Mouse (Mus musculus) heart, postnatal 0 days (tissue): ENCODE measurements at regions not wholly inside any gene's neighbourhood (a gene's known extent, or its start where the extent isn't known, plus 50 kb on each side); places are given as distances from the start of the nearest gene placed in this dataset.

Experiments
- ATAC-seq: fragments of 200-750 bp; cut with Nextera tagmentation; 2 replicates; pipeline ENCODE4 v1.8.0; 2017; ENCODE audit warnings: low read depth, moderate number of reproducible peaks, moderate library complexity; ENCODE audit not compliant: insufficient read depth
- DNase-seq: peaks from one replicate; pipeline ENCODE4 v3.0.0-alpha.2; 2016; ENCODE audit warnings: low spot score
- H3K27ac ChIP-seq: fragments of 300-500 bp; sonication (generic); 2 replicates; pipeline ENCODE4 v1.5.1; 2014; ENCODE audit warnings: low read depth, mild to moderate bottlenecking
- H3K27me3 ChIP-seq: fragments of 300-500 bp; sonication (generic); 2 replicates; pipeline ENCODE4 v1.6.1; 2014; ENCODE audit warnings: low read length, mixed read lengths; ENCODE audit not compliant: control insufficient read depth, insufficient read depth
- H3K36me3 ChIP-seq: fragments of 300-500 bp; sonication (generic); replicated peaks from 2 replicates; pipeline ENCODE4 v1.6.1; 2014; ENCODE audit warnings: low read length, mixed read lengths; ENCODE audit not compliant: control insufficient read depth, insufficient read depth
- H3K4me1 ChIP-seq: fragments of 300-500 bp; sonication (generic); 2 replicates; pipeline ENCODE4 v1.6.1; 2014; ENCODE audit warnings: antibody characterized with exemption; ENCODE audit not compliant: control insufficient read depth, insufficient read depth
- H3K4me2 ChIP-seq: fragments of 300-500 bp; sonication (generic); 2 replicates; pipeline ENCODE4 v1.6.1; 2014; ENCODE audit warnings: low read depth, mild to moderate bottlenecking, low read length, moderate library complexity
- H3K4me3 ChIP-seq: fragments of 300-500 bp; sonication (generic); 2 replicates; pipeline ENCODE4 v1.5.1; 2014; ENCODE audit warnings: low read depth, low read length
- H3K9ac ChIP-seq: fragments of 300-500 bp; sonication (generic); replicated peaks from 2 replicates; pipeline ENCODE4 v1.6.1; 2014; ENCODE audit warnings: low read depth, low read length, mixed read lengths
- H3K9me3 ChIP-seq: fragments of 300-500 bp; sonication (generic); replicated peaks from 2 replicates; pipeline ENCODE4 v1.6.1; 2016; ENCODE audit warnings: low read length; ENCODE audit not compliant: control insufficient read depth
- CTCF ChIP-seq: IDR thresholded peaks from 2 replicates; pipeline ENCODE4 v1.5.1; 2016; ENCODE audit warnings: antibody characterized with exemption, control low read depth, low read depth
- EP300 ChIP-seq: IDR thresholded peaks from 2 replicates; pipeline ENCODE4 v1.6.1; 2016; ENCODE audit warnings: antibody characterized with exemption, low read depth
- WGBS: fragments of 180-500 bp; shearing (Covaris S2); extraction: QIAGEN DNeasy Blood & Tissue Kit; methylation state at CpG from one replicate; pipeline ENCODE4 v1.1.7; 2014; 5-methylcytosine and 5-hydroxymethylcytosine counted together

DNA sequence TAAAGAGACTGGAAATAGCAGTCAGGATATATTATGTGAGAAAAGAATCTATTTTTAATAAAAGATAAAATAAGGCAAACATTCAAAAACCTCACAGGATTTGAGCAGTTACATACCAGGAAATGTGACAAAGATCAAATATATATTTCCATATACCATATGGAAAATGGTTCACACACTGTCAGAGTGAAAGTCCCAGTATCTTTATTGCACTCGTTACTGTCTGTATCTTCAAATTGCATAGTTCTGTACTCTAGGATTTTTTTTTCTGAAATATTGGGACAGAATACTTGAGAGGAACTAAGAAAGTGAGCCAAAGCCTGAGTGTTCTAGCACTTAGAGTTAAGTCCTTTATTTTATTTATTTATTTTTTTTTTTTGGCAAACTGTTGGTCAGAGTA lies 403.5 kb downstream of the Anxa1 start:
- Histone ChIP-seq H3K4me1 (no peaks in the 10 kb centered on the region), H3K9me3 (0 out of 2 replicates have a peak, but pooled peaks cover 2% of the 10 kb centered on the region), H3K4me2 (no peak overlapping the region), H3K4me3 (no peak overlapping the region), H3K36me3 (no peaks in the 10 kb centered on the region), H3K27me3 (no peaks in the 10 kb centered on the region), H3K27ac (no peak overlapping the region), H3K9ac (no peak overlapping the region)
- no peak for TF ChIP-seq CTCF
- TF ChIP-seq EP300, result no peak
- 67% methylated on average over 1 of the region's 1 CpGs for WGBS
- DNase-seq (no peak), ATAC-seq (no peak)

GRCm38 (mm10) chr19:19978816-19979215 lies 411.9 kb downstream of the Anxa1 start:
- WGBS, result 76% methylated on average over 6 of the region's 6 CpGs
- Histone ChIP-seq H3K36me3 (no peaks in the 10 kb centered on the region), H3K4me1 (no peaks in the 10 kb centered on the region), H3K27ac (no peak overlapping the region), H3K27me3 (no peaks in the 10 kb centered on the region), H3K4me2 (no peak overlapping the region), H3K9ac (no peak overlapping the region), H3K4me3 (no peak overlapping the region), H3K9me3 (0 out of 2 replicates have a peak, but pooled peaks cover 2% of the 10 kb centered on the region)
- DNase-seq (no peak), ATAC-seq (no peak)
- TF ChIP-seq EP300 (no peak), CTCF (no peak)

- Histone ChIP-seq H3K4me2 (no peak overlapping the region), H3K4me3 (no peak overlapping the region), H3K4me1 (no peaks in the 10 kb centered on the region), H3K9ac (no peak overlapping the region), H3K27me3 (no peaks in the 10 kb centered on the region), H3K27ac (no peak overlapping the region), H3K9me3 (no peaks in the 10 kb centered on the region), H3K36me3 (no peaks in the 10 kb centered on the region)
- ATAC-seq (no peak), DNase-seq (no peak)
- no peak for TF ChIP-seq CTCF
- TF ChIP-seq EP300, result no peak
- WGBS, result 34% methylated on average over 9 of the region's 9 CpGs
These were observed 413.0 kb downstream of the Anxa1 start for GRCm38 (mm10) chr19:19977609-19978259.

DNA sequence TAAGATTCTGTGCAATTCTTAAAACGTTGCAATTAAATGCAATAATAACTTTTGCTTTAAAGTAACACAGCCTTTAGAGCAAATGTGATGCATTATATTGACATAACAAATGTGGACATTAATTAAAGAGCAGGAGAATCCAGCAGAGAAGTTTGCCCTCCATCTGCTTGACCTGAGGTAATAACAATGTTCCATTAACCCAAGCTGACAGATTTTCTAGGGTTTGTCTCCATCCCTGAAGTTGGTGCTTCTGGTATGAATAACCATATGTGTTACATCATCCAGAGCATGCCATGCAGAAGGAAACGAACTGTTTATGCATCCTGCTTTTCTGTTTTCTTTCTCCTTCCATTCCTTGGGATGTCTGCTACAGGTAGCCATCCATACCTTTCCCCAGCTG lies 414.0 kb downstream of the Anxa1 start:
- 35% methylated on average over 2 of the region's 2 CpGs for WGBS
- Histone ChIP-seq H3K36me3 (no peaks in the 10 kb centered on the region), H3K4me3 (no peak overlapping the region), H3K27me3 (no peaks in the 10 kb centered on the region), H3K27ac (no peak overlapping the region), H3K9me3 (no peaks in the 10 kb centered on the region), H3K9ac (no peak overlapping the region), H3K4me1 (no peaks in the 10 kb centered on the region), H3K4me2 (no peak overlapping the region)
- no peak for ATAC-seq
- no peak for DNase-seq
- TF ChIP-seq CTCF (no peak), EP300 (no peak)

DNA sequence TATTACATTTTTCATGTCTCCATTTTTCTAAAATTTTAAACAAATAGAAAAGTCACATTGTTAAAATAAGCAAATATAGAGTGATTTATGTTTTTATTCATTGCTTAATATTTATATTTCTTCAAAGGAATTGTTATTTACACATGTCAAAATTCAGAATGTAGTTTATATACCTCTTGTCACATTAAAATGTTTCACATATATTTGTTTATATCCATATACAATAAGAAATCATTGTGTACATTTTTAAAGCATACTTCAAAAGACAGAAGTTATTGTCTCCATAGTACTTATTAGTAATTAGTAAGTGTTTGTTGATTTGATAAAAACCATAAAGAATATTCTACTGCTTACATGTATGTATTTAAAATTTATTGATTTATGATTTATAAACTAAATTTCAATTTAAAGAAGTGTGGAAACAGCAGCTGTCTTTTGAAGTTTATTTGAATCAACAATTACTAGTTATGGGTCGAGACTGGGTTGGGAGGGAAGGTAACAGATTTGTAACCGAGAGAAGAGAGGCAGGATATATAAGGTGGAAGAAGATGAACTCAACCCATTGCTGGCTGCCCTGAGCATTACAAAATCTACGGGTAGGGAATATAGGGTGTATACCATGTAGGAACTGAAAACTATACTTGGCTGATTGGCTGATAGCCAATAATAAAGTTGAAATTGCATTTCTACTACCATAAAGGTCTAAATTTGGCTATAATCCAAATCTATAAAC lies 420.8 kb downstream of the Anxa1 start:
- WGBS, result 69% methylated on average over 3 of the region's 3 CpGs

More for the DNA sequence above, 420.8 kb downstream of the Anxa1 start:
- ATAC-seq, result no peak
- DNase-seq, result no peak
- Histone ChIP-seq H3K27me3 (no peaks in the 10 kb centered on the region), H3K9me3 (no peaks in the 10 kb centered on the region), H3K4me3 (no peak overlapping the region), H3K27ac (no peak overlapping the region), H3K4me1 (no peaks in the 10 kb centered on the region), H3K36me3 (no peaks in the 10 kb centered on the region), H3K9ac (no peak overlapping the region), H3K4me2 (no peak overlapping the region)
- TF ChIP-seq CTCF (no peak), EP300 (no peak)
